Mouse (Mus musculus) heart, embryonic 15.5 days (tissue): ENCODE data around the gene Wt1. TPM values are rescaled to one million over a fixed set of nuclear protein-coding genes. Genes with fewer than 3 reads are reported as not detected.

ENCODE experiments used
- ATAC-seq: fragments of 200-750 bp; cut with Nextera tagmentation; replicated peaks from 2 replicates; pipeline ENCODE4 v1.8.0; 2017; ENCODE audit warnings: low read depth, moderate TSS enrichment; ENCODE audit not compliant: insufficient number of reproducible peaks, insufficient read depth, low FRiP score
- H3K27ac ChIP-seq: fragments of 300-500 bp; sonication (generic); 2 replicates; pipeline ENCODE4 v1.5.1; 2015; ENCODE audit warnings: mild to moderate bottlenecking, inconsistent platforms
- H3K27me3 ChIP-seq: fragments of 300-500 bp; sonication (generic); 2 replicates; pipeline ENCODE4 v1.6.1; 2015; ENCODE audit warnings: inconsistent platforms
- H3K36me3 ChIP-seq: fragments of 300-500 bp; sonication (generic); 2 replicates; pipeline ENCODE4 v1.6.1; 2015; ENCODE audit warnings: mild to moderate bottlenecking, inconsistent platforms
- H3K4me1 ChIP-seq: fragments of 300-500 bp; sonication (generic); replicated peaks from 2 replicates; pipeline ENCODE4 v1.6.1; 2015; ENCODE audit warnings: inconsistent platforms
- H3K4me2 ChIP-seq: fragments of 300-500 bp; sonication (generic); 2 replicates; pipeline ENCODE4 v1.6.1; 2015; ENCODE audit warnings: inconsistent platforms, mild to moderate bottlenecking, moderate library complexity
- H3K4me3 ChIP-seq: fragments of 300-500 bp; sonication (generic); 2 replicates; pipeline ENCODE4 v1.5.1; 2015; ENCODE audit warnings: mild to moderate bottlenecking, inconsistent platforms
- H3K9ac ChIP-seq: fragments of 300-500 bp; sonication (generic); 2 replicates; pipeline ENCODE4 v1.6.1; 2015; ENCODE audit warnings: mild to moderate bottlenecking, inconsistent platforms
- H3K9me3 ChIP-seq: fragments of 300-500 bp; sonication (generic); replicated peaks from 2 replicates; pipeline ENCODE4 v1.6.1; 2016; ENCODE audit warnings: inconsistent platforms
- WGBS: fragments of 180-500 bp; shearing (Covaris S2); methylation state at CpG from one replicate; pipeline ENCODE4 v1.1.7; 2015; ENCODE audit warnings: mixed read lengths; 5-methylcytosine and 5-hydroxymethylcytosine counted together
- polyA plus RNA-seq: library from polyadenylated mRNA; unstranded; fragments of >200 nt; fragmentation: Nextera tagmentation; extraction: Ambion mirVana; gene quantifications from 2 replicates; pipeline ENCODE4 v1.2.1, GENCODE M21; 2015

Gene Wt1
- polyA plus RNA-seq, 1 experiment from 2014 or later: 21.9 TPM

GRCm38 (mm10) chr2:105126691-105127530 lies 582 bp downstream of the Wt1 start:
- H3K9me3 ChIP-seq: no peaks in the 10 kb centered on the region
- H3K27ac ChIP-seq: peak overlapping the region; percentile 72
- H3K4me1 ChIP-seq: peaks cover 40% of the 10 kb centered on the region
- peak; percentile 27 for ATAC-seq
- H3K9ac ChIP-seq: peak overlapping the region; percentile 55
- WGBS: under 1% methylated on average over 91 of the region's 92 CpGs
- H3K4me2 ChIP-seq: peak overlapping the region; percentile 64
- peaks cover 93% of the 10 kb centered on the region for H3K27me3 ChIP-seq
- peak overlapping the region; percentile 53 for H3K4me3 ChIP-seq
- H3K36me3 ChIP-seq: no peaks in the 10 kb centered on the region

GRCm38 (mm10) chr2:105127531-105128480 lies 1.5 kb downstream of the Wt1 start:
- peak overlapping the region; percentile 53 for H3K4me3 ChIP-seq
- ATAC-seq: no peak
- H3K4me2 ChIP-seq: peak overlapping the region; percentile 64
- H3K36me3 ChIP-seq: no peaks in the 10 kb centered on the region
- peak overlapping the region; percentile 72 for H3K27ac ChIP-seq
- no peaks in the 10 kb centered on the region for H3K9me3 ChIP-seq
- H3K27me3 ChIP-seq: peaks cover 92% of the 10 kb centered on the region
- H3K4me1 ChIP-seq: peaks cover 40% of the 10 kb centered on the region
- peak overlapping the region; percentile 55 for H3K9ac ChIP-seq
- WGBS: 1% methylated on average over 52 of the region's 52 CpGs

- WGBS: 6% methylated on average over 12 of the region's 12 CpGs
- H3K9me3 ChIP-seq: no peaks in the 10 kb centered on the region
- peaks cover 92% of the 10 kb centered on the region for H3K27me3 ChIP-seq
- peak overlapping the region; percentile 2; the same call in 1 of the 2 replicates for H3K9ac ChIP-seq
- no peak for ATAC-seq
- H3K4me2 ChIP-seq: peak overlapping the region; percentile 64
- H3K4me1 ChIP-seq: peaks cover 43% of the 10 kb centered on the region
- H3K27ac ChIP-seq: peak overlapping the region; percentile 72; the same call in 1 of the 2 replicates
- H3K36me3 ChIP-seq: no peaks in the 10 kb centered on the region
- peak overlapping the region; percentile 53 for H3K4me3 ChIP-seq
These were observed 2.2 kb downstream of the Wt1 start for GRCm38 (mm10) chr2:105128564-105128963.

GRCm38 (mm10) chr2:105130351-105131060 lies 4.2 kb downstream of the Wt1 start:
- ATAC-seq: 0 out of 2 replicates have a peak, but pooled peaks have one; percentile 3
- peak overlapping the region; percentile 13; the same call in 1 of the 2 replicates for H3K9ac ChIP-seq
- peaks cover 53% of the 10 kb centered on the region for H3K4me1 ChIP-seq
- H3K27me3 ChIP-seq: peaks cover 90% of the 10 kb centered on the region
- H3K36me3 ChIP-seq: no peaks in the 10 kb centered on the region
- H3K4me2 ChIP-seq: peak overlapping the region; percentile 49
- peak overlapping the region; percentile 35 for H3K4me3 ChIP-seq
- WGBS: 4% methylated on average over 32 of the region's 32 CpGs
- peak overlapping the region; percentile 22; the same call in 1 of the 2 replicates for H3K27ac ChIP-seq
- H3K9me3 ChIP-seq: no peaks in the 10 kb centered on the region

GRCm38 (mm10) chr2:105131061-105131810 lies 4.9 kb downstream of the Wt1 start:
- ATAC-seq: no peak
- Histone ChIP-seq H3K27ac (peak overlapping the region; percentile 22; the same call in 1 of the 2 replicates), H3K9me3 (no peaks in the 10 kb centered on the region), H3K4me3 (peak overlapping the region; percentile 35), H3K36me3 (no peaks in the 10 kb centered on the region), H3K4me2 (peak overlapping the region; percentile 49), H3K27me3 (peaks cover 90% of the 10 kb centered on the region), H3K4me1 (peaks cover 47% of the 10 kb centered on the region), H3K9ac (peak overlapping the region; percentile 13; the same call in 1 of the 2 replicates)
- 16% methylated on average over 12 of the region's 12 CpGs for WGBS

GRCm38 (mm10) chr2:105131811-105132100 lies 5.4 kb downstream of the Wt1 start:
- 15% methylated on average over 2 of the region's 2 CpGs for WGBS
- H3K4me3 ChIP-seq: 0 out of 2 replicates have a peak overlapping the region, but pooled peaks have one; percentile 3
- H3K9me3 ChIP-seq: no peaks in the 10 kb centered on the region
- H3K27ac ChIP-seq: no peak overlapping the region
- peaks cover 41% of the 10 kb centered on the region for H3K4me1 ChIP-seq
- no peak overlapping the region for H3K9ac ChIP-seq
- no peak for ATAC-seq
- H3K27me3 ChIP-seq: peaks cover 90% of the 10 kb centered on the region
- peak overlapping the region; percentile 38 for H3K4me2 ChIP-seq
- H3K36me3 ChIP-seq: no peaks in the 10 kb centered on the region

- Histone ChIP-seq H3K4me2 (peak overlapping the region; percentile 38), H3K27ac (no peak overlapping the region), H3K9ac (no peak overlapping the region), H3K9me3 (no peaks in the 10 kb centered on the region), H3K27me3 (peaks cover 90% of the 10 kb centered on the region), H3K4me1 (peaks cover 36% of the 10 kb centered on the region), H3K36me3 (no peaks in the 10 kb centered on the region), H3K4me3 (no peak overlapping the region)
- 8% methylated on average over 17 of the region's 17 CpGs for WGBS
- no peak for ATAC-seq
These were observed 6.0 kb downstream of the Wt1 start for GRCm38 (mm10) chr2:105132300-105132699.

- WGBS: 9% methylated on average over 43 of the region's 43 CpGs
These were observed 6.8 kb downstream of the Wt1 start for GRCm38 (mm10) chr2:105132933-105133795.

GRCm38 (mm10) chr2:105134296-105134695 lies 8.0 kb downstream of the Wt1 start:
- H3K36me3 ChIP-seq: no peaks in the 10 kb centered on the region
- peak overlapping the region; percentile 14; the same call in 1 of the 2 replicates for H3K4me2 ChIP-seq
- peak overlapping the region; percentile 7 for H3K4me3 ChIP-seq
- no peaks in the 10 kb centered on the region for H3K9me3 ChIP-seq
- ATAC-seq: peak; percentile 83
- WGBS: 0% methylated on average over 19 of the region's 19 CpGs
- peaks cover 79% of the 10 kb centered on the region for H3K27me3 ChIP-seq
- H3K9ac ChIP-seq: no peak overlapping the region
- H3K27ac ChIP-seq: peak overlapping the region; percentile 42; the same call in 1 of the 2 replicates
- peaks cover 30% of the 10 kb centered on the region for H3K4me1 ChIP-seq

More at GRCm38 (mm10) chr2:105132933-105133795, 6.8 kb downstream of the Wt1 start:
- Histone ChIP-seq H3K9me3 (no peaks in the 10 kb centered on the region), H3K27ac (peak overlapping the region; percentile 42), H3K27me3 (peaks cover 88% of the 10 kb centered on the region), H3K4me1 (peaks cover 29% of the 10 kb centered on the region), H3K4me2 (peak overlapping the region; percentile 38; the same call in 1 of the 2 replicates), H3K4me3 (peak overlapping the region; percentile 10; the same call in 1 of the 2 replicates), H3K9ac (no peak overlapping the region), H3K36me3 (no peaks in the 10 kb centered on the region)
- no peak for ATAC-seq
